Mouse (Mus musculus) heart, embryonic 12.5 days (tissue): ENCODE data around the gene Srsf4. TPM values are rescaled to one million over a fixed set of nuclear protein-coding genes. Genes with fewer than 3 reads are reported as not detected.
A peak's percentile ranks its signal among the peaks of the same experiment; 100 is the strongest.

Source experiments
- ATAC-seq: fragments of 200-750 bp; cut with Nextera tagmentation; 2 replicates; pipeline ENCODE4 v1.8.0; 2017; ENCODE audit warnings: moderate TSS enrichment, moderate library complexity; ENCODE audit not compliant: insufficient number of reproducible peaks, low FRiP score
- H3K27ac ChIP-seq: fragments of 300-500 bp; sonication (generic); 2 replicates; pipeline ENCODE4 v1.5.1; 2016; ENCODE audit warnings: mild to moderate bottlenecking, moderate library complexity; ENCODE audit not compliant: poor library complexity, severe bottlenecking
- H3K27me3 ChIP-seq: fragments of 300-500 bp; sonication (generic); replicated peaks from 2 replicates; pipeline ENCODE4 v1.6.1; 2016; ENCODE audit warnings: mild to moderate bottlenecking, moderate library complexity
- H3K36me3 ChIP-seq: fragments of 300-500 bp; sonication (generic); 2 replicates; pipeline ENCODE4 v1.6.1; 2016; ENCODE audit warnings: mild to moderate bottlenecking, moderate library complexity
- H3K4me1 ChIP-seq: fragments of 300-500 bp; sonication (generic); replicated peaks from 2 replicates; pipeline ENCODE4 v1.6.1; 2016; ENCODE audit warnings: mild to moderate bottlenecking
- H3K4me2 ChIP-seq: fragments of 300-500 bp; sonication (generic); 2 replicates; pipeline ENCODE4 v1.6.1; 2016; ENCODE audit warnings: mild to moderate bottlenecking, moderate library complexity
- H3K4me3 ChIP-seq: fragments of 300-500 bp; sonication (generic); 2 replicates; pipeline ENCODE4 v1.5.1; 2016; ENCODE audit warnings: mild to moderate bottlenecking
- H3K9ac ChIP-seq: fragments of 300-500 bp; sonication (generic); 2 replicates; pipeline ENCODE4 v1.6.1; 2016; ENCODE audit warnings: mild to moderate bottlenecking, moderate library complexity
- H3K9me3 ChIP-seq: fragments of 300-500 bp; sonication (generic); replicated peaks from 2 replicates; pipeline ENCODE4 v1.6.1; 2016; ENCODE audit warnings: mild to moderate bottlenecking, moderate library complexity
- WGBS: fragments of 180-500 bp; shearing (Covaris S2); methylation state at CpG from one replicate; pipeline ENCODE4 v1.1.7; 2016; 5-methylcytosine and 5-hydroxymethylcytosine counted together
- polyA plus RNA-seq: library from polyadenylated mRNA; unstranded; fragments of >200 nt; fragmentation: Nextera tagmentation; extraction: Ambion mirVana; gene quantifications from 2 replicates; pipeline ENCODE4 v1.2.1, GENCODE M21; 2016

Srsf4 gene
- polyA plus RNA-seq, 1 experiment from 2014 or later: 87.1 TPM

GRCm38 (mm10) chr4:131899180-131899554, 25.8 kb downstream of the Srsf4 start:
- no peak for ATAC-seq
- no peaks in the 10 kb centered on the region for H3K4me1 ChIP-seq
- H3K4me2 ChIP-seq: no peak overlapping the region
- no peak overlapping the region for H3K9ac ChIP-seq
- no peak overlapping the region for H3K27ac ChIP-seq
- no peaks in the 10 kb centered on the region for H3K9me3 ChIP-seq
- 73% methylated on average over 6 of the region's 6 CpGs for WGBS
- peaks cover 75% of the 10 kb centered on the region for H3K36me3 ChIP-seq
- no peaks in the 10 kb centered on the region for H3K27me3 ChIP-seq
- no peak overlapping the region for H3K4me3 ChIP-seq

- Histone ChIP-seq H3K9ac (no peak overlapping the region), H3K9me3 (no peaks in the 10 kb centered on the region), H3K4me3 (no peak overlapping the region), H3K4me2 (no peak overlapping the region), H3K27ac (no peak overlapping the region), H3K27me3 (no peaks in the 10 kb centered on the region), H3K36me3 (peaks cover 76% of the 10 kb centered on the region), H3K4me1 (no peaks in the 10 kb centered on the region)
- no peak for ATAC-seq
- WGBS: 90% methylated on average over 15 of the region's 15 CpGs
Observed at GRCm38 (mm10) chr4:131901090-131901489, 27.7 kb downstream of the Srsf4 start.

- H3K9me3 ChIP-seq: peaks cover 7% of the 10 kb centered on the region; the same call in 1 of the 2 replicates
- H3K27me3 ChIP-seq: no peaks in the 10 kb centered on the region
- H3K36me3 ChIP-seq: peaks cover 57% of the 10 kb centered on the region
- no peaks in the 10 kb centered on the region for H3K4me1 ChIP-seq
- H3K9ac ChIP-seq: no peak overlapping the region
- no peak overlapping the region for H3K27ac ChIP-seq
- no peak for ATAC-seq
- H3K4me3 ChIP-seq: no peak overlapping the region
- WGBS: 58% methylated on average over 8 of the region's 8 CpGs
- H3K4me2 ChIP-seq: no peak overlapping the region
Observed at GRCm38 (mm10) chr4:131904478-131904877, 31.1 kb downstream of the Srsf4 start.

- WGBS: 57% methylated on average over 6 of the region's 6 CpGs
- Histone ChIP-seq H3K4me1 (peaks cover 19% of the 10 kb centered on the region), H3K27ac (no peak overlapping the region), H3K9me3 (peaks cover 7% of the 10 kb centered on the region; the same call in 1 of the 2 replicates), H3K27me3 (no peaks in the 10 kb centered on the region), H3K4me3 (no peak overlapping the region), H3K4me2 (no peak overlapping the region), H3K9ac (no peak overlapping the region), H3K36me3 (peaks cover 38% of the 10 kb centered on the region)
- no peak for ATAC-seq
Observed at GRCm38 (mm10) chr4:131906423-131906822, 33.0 kb downstream of the Srsf4 start.

GRCm38 (mm10) chr4:131907912-131908311, 34.5 kb downstream of the Srsf4 start:
- Histone ChIP-seq H3K27me3 (peaks cover 9% of the 10 kb centered on the region), H3K36me3 (peaks cover 25% of the 10 kb centered on the region), H3K4me3 (no peak overlapping the region), H3K4me1 (peaks cover 21% of the 10 kb centered on the region), H3K4me2 (no peak overlapping the region), H3K9me3 (peaks cover 7% of the 10 kb centered on the region; the same call in 1 of the 2 replicates), H3K9ac (no peak overlapping the region), H3K27ac (no peak overlapping the region)
- 94% methylated on average over 3 of the region's 3 CpGs for WGBS
- no peak for ATAC-seq

- peaks cover 11% of the 10 kb centered on the region; the same call in 1 of the 2 replicates for H3K36me3 ChIP-seq
- H3K27me3 ChIP-seq: peaks cover 20% of the 10 kb centered on the region
- H3K9me3 ChIP-seq: peaks cover 7% of the 10 kb centered on the region; the same call in 1 of the 2 replicates
- H3K4me1 ChIP-seq: peaks cover 43% of the 10 kb centered on the region
- peak overlapping the region; percentile 14 for H3K4me3 ChIP-seq
- ATAC-seq: 0 out of 2 replicates have a peak, but pooled peaks have one; percentile 12
- H3K4me2 ChIP-seq: peak overlapping the region; percentile 60
- H3K9ac ChIP-seq: 0 out of 2 replicates have a peak overlapping the region, but pooled peaks have one; percentile 33
- WGBS: 8% methylated on average over 18 of the region's 21 CpGs
- H3K27ac ChIP-seq: no peak overlapping the region
Observed at GRCm38 (mm10) chr4:131910237-131910994, 37.0 kb downstream of the Srsf4 start.

- peaks cover 30% of the 10 kb centered on the region for H3K27me3 ChIP-seq
- peaks cover 53% of the 10 kb centered on the region for H3K4me1 ChIP-seq
- WGBS: 42% methylated on average over 5 of the region's 5 CpGs
- no peak overlapping the region for H3K27ac ChIP-seq
- H3K36me3 ChIP-seq: peaks cover 7% of the 10 kb centered on the region; the same call in 1 of the 2 replicates
- ATAC-seq: no peak
- H3K4me3 ChIP-seq: no peak overlapping the region
- no peak overlapping the region for H3K9ac ChIP-seq
- H3K9me3 ChIP-seq: peaks cover 7% of the 10 kb centered on the region; the same call in 1 of the 2 replicates
- H3K4me2 ChIP-seq: no peak overlapping the region
Observed at GRCm38 (mm10) chr4:131911521-131911920, 38.1 kb downstream of the Srsf4 start.

- no peak overlapping the region for H3K4me2 ChIP-seq
- WGBS: 58% methylated on average over 10 of the region's 10 CpGs
- no peak for ATAC-seq
- peaks cover 30% of the 10 kb centered on the region for H3K27me3 ChIP-seq
- no peaks in the 10 kb centered on the region for H3K36me3 ChIP-seq
- H3K4me1 ChIP-seq: peaks cover 71% of the 10 kb centered on the region
- no peak overlapping the region for H3K27ac ChIP-seq
- no peak overlapping the region for H3K9ac ChIP-seq
- H3K4me3 ChIP-seq: no peak overlapping the region
- no peaks in the 10 kb centered on the region for H3K9me3 ChIP-seq
Observed at GRCm38 (mm10) chr4:131913526-131913925, 40.1 kb downstream of the Srsf4 start.

GRCm38 (mm10) chr4:131914046-131914643, 40.7 kb downstream of the Srsf4 start:
- H3K4me1 ChIP-seq: peaks cover 77% of the 10 kb centered on the region
- no peak for ATAC-seq
- no peaks in the 10 kb centered on the region for H3K36me3 ChIP-seq
- no peaks in the 10 kb centered on the region for H3K9me3 ChIP-seq
- H3K27ac ChIP-seq: no peak overlapping the region
- peak overlapping the region; percentile 22; the same call in 1 of the 2 replicates for H3K4me2 ChIP-seq
- peak overlapping the region; percentile 30; the same call in 1 of the 2 replicates for H3K9ac ChIP-seq
- WGBS: 15% methylated on average over 9 of the region's 9 CpGs
- H3K27me3 ChIP-seq: peaks cover 30% of the 10 kb centered on the region
- H3K4me3 ChIP-seq: no peak overlapping the region

- H3K4me2 ChIP-seq: peak overlapping the region; percentile 67
- peaks cover 30% of the 10 kb centered on the region for H3K27me3 ChIP-seq
- H3K4me1 ChIP-seq: peaks cover 81% of the 10 kb centered on the region
- WGBS: 4% methylated on average over 31 of the region's 31 CpGs
- no peak for ATAC-seq
- H3K9ac ChIP-seq: peak overlapping the region; percentile 62
- H3K4me3 ChIP-seq: peak overlapping the region; percentile 38
- no peaks in the 10 kb centered on the region for H3K36me3 ChIP-seq
- no peak overlapping the region for H3K27ac ChIP-seq
- no peaks in the 10 kb centered on the region for H3K9me3 ChIP-seq
Observed at GRCm38 (mm10) chr4:131914891-131915469, 41.6 kb downstream of the Srsf4 start.

GRCm38 (mm10) chr4:131915821-131916328, 42.5 kb downstream of the Srsf4 start:
- no peak overlapping the region for H3K27ac ChIP-seq
- peaks cover 75% of the 10 kb centered on the region for H3K4me1 ChIP-seq
- H3K36me3 ChIP-seq: no peaks in the 10 kb centered on the region
- WGBS: 24% methylated on average over 13 of the region's 13 CpGs
- peak overlapping the region; percentile 62; the same call in 1 of the 2 replicates for H3K9ac ChIP-seq
- peak overlapping the region; percentile 67 for H3K4me2 ChIP-seq
- peak overlapping the region; percentile 38; the same call in 1 of the 2 replicates for H3K4me3 ChIP-seq
- peaks cover 30% of the 10 kb centered on the region for H3K27me3 ChIP-seq
- no peak for ATAC-seq
- H3K9me3 ChIP-seq: no peaks in the 10 kb centered on the region
